Mouse (Mus musculus) adrenal gland, postnatal 4 days (tissue): ENCODE results near the gene Card6. TPM values are rescaled to one million over a fixed set of nuclear protein-coding genes. Genes with fewer than 3 reads are reported as not detected.

ENCODE experiments used
- DNase-seq, 2 experiments: peaks; one replicate each; pipeline ENCODE4 v3.0.0; 2021 to 2022; ENCODE audit warnings: low spot score in 2 of 2, mixed read lengths in 2 of 2
- long read RNA-seq, 2 experiments: library from polyadenylated mRNA; stranded (forward); transcript quantifications; one replicate each; pipeline ENCODE4 v2.0.0; 2021
- total RNA-seq, 2 experiments: library from RNA; stranded (reverse); gene quantifications; 2 replicates each; pipeline ENCODE4 v1.2.3; 2021

Gene Card6
- total RNA-seq = 1 to 10 TPM; 6.6 to 8.6 TPM
- long read RNA-seq, experiment 1, partial matches to known transcripts = 0 of 1 reads
- long read RNA-seq, experiment 1, other reads (novel, unspliced or antisense) = 1 of 1 reads
- long read RNA-seq, experiment 2, partial matches to known transcripts = 0 of 3 reads
- long read RNA-seq, experiment 2, other reads (novel, unspliced or antisense) = 1 of 3 reads

- no peak for DNase-seq
These were observed at the start of gene Card6 for GRCm38 (mm10) chr15:5107686-5108654. Card6 (minus strand) TSS chr15:5108539.

- DNase-seq = no peak
These were observed 49.0 kb upstream of the Card6 start for GRCm38 (mm10) chr15:5157386-5157785.

GRCm38 (mm10) chr15:5156355-5156754 lies 48.0 kb upstream of the Card6 start:
- no peak for DNase-seq

GRCm38 (mm10) chr15:5155093-5155492 lies 46.8 kb upstream of the Card6 start:
- no peak for DNase-seq

GRCm38 (mm10) chr15:5154621-5155020 lies 46.3 kb upstream of the Card6 start:
- no peak for DNase-seq

GRCm38 (mm10) chr15:5152171-5152570 lies 43.8 kb upstream of the Card6 start:
- no peak for DNase-seq

- DNase-seq = no peak
These were observed 40.8 kb upstream of the Card6 start for GRCm38 (mm10) chr15:5149187-5149586.

GRCm38 (mm10) chr15:5145196-5145945 lies 37.0 kb upstream of the Card6 start:
- DNase-seq = no peak

GRCm38 (mm10) chr15:5144021-5144778 lies 35.9 kb upstream of the Card6 start:
- peak in 1 of 2 experiments; percentile 67 for DNase-seq

- DNase-seq = peak; percentile 10 to 48
These were observed 35.2 kb upstream of the Card6 start, which contains the start of gene Prkaa1 for GRCm38 (mm10) chr15:5143361-5144020. Prkaa1 (plus strand) TSS chr15:5143861.

- no peak for DNase-seq
These were observed 34.4 kb upstream of the Card6 start for GRCm38 (mm10) chr15:5142714-5143113.

GRCm38 (mm10) chr15:5142047-5142446 lies 33.7 kb upstream of the Card6 start:
- no peak for DNase-seq

- DNase-seq = no peak
These were observed 32.0 kb upstream of the Card6 start for GRCm38 (mm10) chr15:5140357-5140756.

GRCm38 (mm10) chr15:5139863-5140262 lies 31.5 kb upstream of the Card6 start:
- no peak for DNase-seq

- no peak for DNase-seq
These were observed 31.0 kb upstream of the Card6 start for GRCm38 (mm10) chr15:5139366-5139765.

- no peak for DNase-seq
These were observed 29.9 kb upstream of the Card6 start for GRCm38 (mm10) chr15:5138021-5138856.

- DNase-seq = no peak
These were observed 26.7 kb upstream of the Card6 start for GRCm38 (mm10) chr15:5134945-5135483.

- no peak for DNase-seq
These were observed 25.8 kb upstream of the Card6 start for GRCm38 (mm10) chr15:5134179-5134578.

- DNase-seq = no peak
These were observed 25.0 kb upstream of the Card6 start for GRCm38 (mm10) chr15:5133301-5133700.
